Mouse (Mus musculus): ENCODE measurements around the gene Gsg1. TPM values are rescaled to one million over a fixed set of nuclear protein-coding genes. Genes with fewer than 3 reads are reported as not detected.

Gsg1 gene
- total RNA-seq, 2 experiments from 2014 or later = not detected

DNA sequence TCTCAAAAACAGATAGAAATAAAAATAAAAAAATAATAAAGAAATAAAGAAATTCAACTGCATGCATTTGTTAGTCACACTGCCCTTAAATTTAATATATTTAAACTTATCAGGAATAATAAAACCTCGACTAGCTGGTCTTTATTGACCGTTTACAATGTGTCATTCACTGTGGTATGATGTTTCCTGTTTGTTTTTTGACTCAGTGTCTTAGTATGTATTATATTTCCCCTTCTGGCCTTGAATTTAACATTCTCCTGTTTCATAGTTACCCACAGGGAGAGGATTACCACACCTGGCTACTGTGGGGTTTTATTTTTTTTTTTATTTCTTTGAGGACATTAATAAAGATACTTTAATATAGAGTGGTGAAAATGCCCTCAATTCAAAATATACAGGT, 8.4 kb upstream of the Gsg1 start:
- no peak for DNase-seq (ENCODE audit: low spot score in 2 of 2)

- no peak for DNase-seq (ENCODE audit: low spot score in 2 of 2)
These were observed 7.0 kb upstream of the Gsg1 start for GRCm38 (mm10) chr6:135261124-135261523.

GRCm38 (mm10) chr6:135260435-135260834, 6.3 kb upstream of the Gsg1 start:
- DNase-seq (ENCODE audit: low spot score in 2 of 2) = no peak

DNA sequence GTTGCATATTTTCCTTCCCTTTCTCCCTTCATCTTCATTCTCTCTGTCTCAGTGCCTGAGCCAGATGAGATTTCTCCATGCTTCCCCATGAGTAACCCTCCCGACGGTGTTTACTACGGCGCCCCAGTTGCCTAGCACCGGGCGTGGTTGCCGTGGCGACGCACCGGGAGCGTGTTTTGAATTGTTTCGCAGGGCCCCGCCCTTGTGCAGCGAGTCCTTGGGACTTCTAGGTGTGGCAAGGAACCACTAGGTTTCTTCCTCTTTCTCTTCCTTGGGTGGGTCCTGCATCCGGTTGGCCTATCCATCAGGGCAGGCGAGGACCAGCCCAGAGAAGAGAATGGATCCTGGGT, 1.4 kb downstream of the Gsg1 start:
- DNase-seq (ENCODE audit: low spot score in 2 of 2) = peak; percentile 80

DNA sequence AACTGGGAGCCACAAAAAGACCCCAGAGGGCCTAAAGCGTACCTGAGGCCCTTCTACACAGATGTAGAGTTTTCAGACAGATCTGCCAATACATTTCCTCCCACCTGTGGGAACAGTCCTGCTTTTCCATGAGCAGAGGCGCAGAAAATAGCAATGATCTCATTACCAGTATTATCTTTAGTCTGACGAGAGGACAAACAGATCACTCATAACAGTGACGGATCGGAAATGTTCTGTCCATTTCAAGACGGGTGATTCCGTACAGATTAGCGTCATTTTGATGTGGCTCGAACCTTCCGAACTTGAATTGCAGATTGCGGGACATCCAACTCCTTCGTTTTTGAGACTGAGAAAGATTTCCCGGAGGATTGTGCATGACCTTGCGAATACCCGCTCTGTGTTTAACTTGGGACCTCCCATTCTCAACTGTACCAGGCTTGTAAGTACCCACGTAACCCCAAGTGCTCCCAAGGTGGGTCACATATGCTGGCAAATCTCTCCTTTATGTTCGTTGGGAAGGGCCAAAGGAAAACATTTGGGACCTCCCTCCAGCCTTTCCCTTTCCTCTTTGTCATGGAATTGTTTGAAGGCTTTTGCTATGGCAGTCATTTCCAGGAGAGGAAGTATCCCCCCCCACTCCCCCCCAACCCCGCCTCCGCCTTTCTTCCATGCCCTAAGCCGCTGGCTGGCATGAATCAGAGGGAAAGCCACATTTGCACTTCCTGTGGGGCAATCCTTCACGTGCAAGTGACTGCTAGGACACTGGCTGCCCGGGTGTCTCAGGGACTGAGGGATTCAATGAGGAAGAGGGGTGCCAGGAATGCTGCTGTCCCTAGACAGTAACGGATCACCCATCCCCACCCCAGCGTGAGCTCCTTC, 2.1 kb downstream of the Gsg1 start:
- peak in 1 of 2 experiments; percentile 35 for DNase-seq (ENCODE audit: low spot score in 2 of 2)

DNA sequence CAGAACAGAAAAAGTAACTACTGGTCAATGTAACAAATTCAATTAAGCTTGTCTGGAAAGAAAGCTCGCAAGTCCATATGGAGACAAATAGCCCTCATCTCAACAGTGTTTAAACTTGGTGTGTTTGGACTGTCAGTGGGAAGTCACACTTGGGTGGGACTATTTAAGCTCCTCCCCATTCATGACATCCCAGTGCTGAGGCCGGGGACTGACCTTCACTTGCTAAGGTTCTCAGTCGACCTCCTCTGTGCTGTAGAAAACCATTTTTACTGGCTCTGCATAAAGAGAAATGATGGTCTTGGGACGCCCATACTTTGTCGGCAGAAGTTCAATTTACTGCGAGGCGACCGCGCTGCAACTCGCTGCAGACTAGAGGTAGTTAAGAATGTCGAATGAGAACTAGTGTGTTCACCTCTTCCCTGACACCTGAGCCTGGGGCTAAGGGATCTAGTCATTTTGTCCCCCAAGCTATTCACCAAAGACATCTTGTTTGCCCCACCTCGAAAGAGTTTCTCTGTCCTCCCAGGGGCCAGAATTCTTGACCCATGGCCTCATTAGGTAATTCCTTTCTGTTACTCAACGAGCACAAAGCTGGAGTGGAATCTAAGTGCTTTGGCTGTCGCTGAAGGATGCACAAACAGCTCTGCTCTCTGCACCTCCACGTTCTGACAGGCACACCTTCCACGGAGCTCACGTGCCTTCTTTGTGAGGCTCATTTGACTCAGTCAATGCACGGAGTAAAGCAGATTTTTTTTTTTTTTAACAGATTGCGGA, 3.0 kb downstream of the Gsg1 start:
- no peak for DNase-seq (ENCODE audit: low spot score in 2 of 2)

DNA sequence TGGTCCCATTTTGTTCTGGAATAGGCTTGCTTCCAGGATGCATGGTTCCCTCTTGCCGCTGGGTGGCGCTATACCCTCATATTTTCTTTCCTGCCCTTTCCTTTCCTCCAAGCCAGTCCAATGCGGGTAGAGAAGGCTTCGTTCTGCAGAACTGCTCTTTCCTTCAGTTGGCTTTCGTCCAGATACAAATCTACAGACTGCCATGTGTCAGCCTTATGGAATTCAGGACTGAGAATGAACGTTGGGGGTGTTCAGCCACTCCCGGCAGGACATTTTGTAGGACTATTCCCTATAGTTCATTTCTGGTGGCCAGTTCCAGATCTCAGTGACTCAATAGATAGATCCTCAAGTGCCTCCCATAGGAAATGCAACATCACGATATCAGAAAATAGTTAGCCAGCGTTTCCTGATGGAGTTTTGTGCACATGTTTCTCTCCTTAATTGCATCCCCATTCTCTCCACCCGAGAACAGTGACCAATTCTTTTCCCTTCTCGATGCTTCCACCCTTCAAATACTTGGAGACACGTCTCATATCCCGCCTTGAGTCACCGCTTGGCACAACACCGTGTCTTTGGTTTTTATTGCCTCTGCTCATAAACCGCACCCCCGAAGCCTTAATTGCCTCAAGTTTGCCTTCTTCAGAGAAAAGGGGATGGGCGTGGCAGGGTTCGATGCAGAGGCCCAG, 4.2 kb downstream of the Gsg1 start:
- peak; percentile 81 to 82 for DNase-seq (ENCODE audit: low spot score in 2 of 2)

- no peak for DNase-seq (ENCODE audit: low spot score in 2 of 2)
These were observed 6.3 kb downstream of the Gsg1 start for GRCm38 (mm10) chr6:135247861-135248260.

GRCm38 (mm10) chr6:135245586-135245985, 8.6 kb downstream of the Gsg1 start:
- no peak for DNase-seq (ENCODE audit: low spot score in 2 of 2)

- no peak for DNase-seq (ENCODE audit: low spot score in 2 of 2)
These were observed 13.8 kb downstream of the Gsg1 start for GRCm38 (mm10) chr6:135240361-135240760.

DNA sequence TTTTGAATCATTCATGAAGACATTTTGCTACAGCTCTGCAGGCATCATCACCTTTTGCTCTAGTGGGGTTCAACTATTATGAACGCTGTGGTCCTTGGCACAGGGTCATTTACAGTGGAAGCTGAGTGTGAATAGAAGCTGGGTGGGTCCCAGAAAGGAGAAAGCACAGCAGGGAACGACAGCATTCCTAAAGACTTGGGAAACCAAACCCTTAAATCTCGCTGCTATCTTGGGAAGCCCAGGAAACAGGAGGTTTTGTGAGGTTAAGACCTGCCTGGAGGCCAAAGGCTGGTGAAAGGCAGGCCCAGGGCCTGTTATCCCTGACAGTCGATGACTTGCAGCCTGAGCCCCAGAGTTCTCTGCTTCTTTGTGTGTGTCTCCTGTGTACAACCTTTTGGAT, 15.9 kb downstream of the Gsg1 start:
- DNase-seq (ENCODE audit: low spot score in 2 of 2) = no peak

GRCm38 (mm10) chr6:135237326-135237725, 16.8 kb downstream of the Gsg1 start:
- DNase-seq (ENCODE audit: low spot score in 2 of 2) = no peak

DNA sequence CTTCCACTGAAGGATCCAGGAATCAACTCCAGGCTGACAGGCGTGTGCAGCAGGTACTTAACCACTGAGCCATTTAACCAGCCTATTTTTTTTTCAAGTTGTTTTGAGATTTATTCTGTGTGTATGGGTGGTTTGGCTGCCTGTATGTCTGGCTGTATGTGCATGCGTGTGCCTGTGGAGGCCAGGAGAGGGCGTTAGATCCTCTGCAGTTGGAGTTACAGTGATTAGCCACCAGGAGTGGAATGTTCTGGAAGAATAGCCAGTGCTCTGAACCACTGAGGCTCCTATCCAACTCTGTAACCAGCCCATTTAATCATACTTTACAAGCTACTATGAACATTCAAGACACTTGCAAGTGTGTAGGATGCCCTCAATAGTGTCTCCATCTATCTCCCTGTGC, 17.6 kb downstream of the Gsg1 start:
- DNase-seq (ENCODE audit: low spot score in 2 of 2) = no peak

GRCm38 (mm10) chr6:135235742-135236141, 18.4 kb downstream of the Gsg1 start:
- no peak for DNase-seq (ENCODE audit: low spot score in 2 of 2)

GRCm38 (mm10) chr6:135232443-135233182, 21.5 kb downstream of the Gsg1 start:
- DNase-seq (ENCODE audit: low spot score in 2 of 2) = no peak

- DNase-seq (ENCODE audit: low spot score in 2 of 2) = no peak
These were observed 23.6 kb downstream of the Gsg1 start for GRCm38 (mm10) chr6:135230586-135230985.

GRCm38 (mm10) chr6:135228465-135228941, 25.6 kb downstream of the Gsg1 start:
- no peak for DNase-seq (ENCODE audit: low spot score in 2 of 2)

- no peak for DNase-seq (ENCODE audit: low spot score in 2 of 2)
These were observed 30.2 kb downstream of the Gsg1 start for GRCm38 (mm10) chr6:135223786-135224416.

DNA sequence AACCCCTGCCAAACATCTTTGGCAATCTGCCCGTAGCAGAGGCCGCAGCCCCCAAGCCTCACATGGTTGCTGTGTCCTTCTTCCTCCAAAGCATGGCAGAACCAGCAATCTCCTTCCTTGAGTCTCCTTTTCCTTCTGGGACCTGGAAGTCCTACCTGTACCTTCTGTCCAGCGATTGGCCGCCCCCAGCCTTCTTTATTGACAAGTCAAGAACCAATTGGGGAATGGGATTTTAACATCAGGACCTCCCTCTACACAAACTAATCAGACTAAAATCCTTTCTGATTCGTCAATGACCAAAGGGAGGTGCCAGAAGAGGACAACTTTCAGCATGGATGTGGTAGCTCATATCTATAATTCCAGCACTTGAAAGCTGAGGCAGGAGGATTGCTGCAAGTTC, 34.2 kb downstream of the Gsg1 start:
- no peak for DNase-seq (ENCODE audit: low spot score in 2 of 2)

- no peak for DNase-seq (ENCODE audit: low spot score in 2 of 2)
These were observed 35.8 kb downstream of the Gsg1 start for GRCm38 (mm10) chr6:135218330-135218729.

GRCm38 (mm10) chr6:135212666-135213065, 41.5 kb downstream of the Gsg1 start:
- no peak for DNase-seq (ENCODE audit: low spot score in 2 of 2)

All from layer of hippocampus, postnatal 10 days (tissue).